Mouse (Mus musculus) cerebellum, postnatal 36 days (tissue): ENCODE measurements around the gene Cdc14b.

ENCODE experiments used
- DNase-seq, 2 experiments: peaks; one replicate each; pipeline ENCODE4 v3.0.0; 2021 to 2022; ENCODE audit warnings: mixed read lengths in 2 of 2

Cdc14b gene

DNA sequence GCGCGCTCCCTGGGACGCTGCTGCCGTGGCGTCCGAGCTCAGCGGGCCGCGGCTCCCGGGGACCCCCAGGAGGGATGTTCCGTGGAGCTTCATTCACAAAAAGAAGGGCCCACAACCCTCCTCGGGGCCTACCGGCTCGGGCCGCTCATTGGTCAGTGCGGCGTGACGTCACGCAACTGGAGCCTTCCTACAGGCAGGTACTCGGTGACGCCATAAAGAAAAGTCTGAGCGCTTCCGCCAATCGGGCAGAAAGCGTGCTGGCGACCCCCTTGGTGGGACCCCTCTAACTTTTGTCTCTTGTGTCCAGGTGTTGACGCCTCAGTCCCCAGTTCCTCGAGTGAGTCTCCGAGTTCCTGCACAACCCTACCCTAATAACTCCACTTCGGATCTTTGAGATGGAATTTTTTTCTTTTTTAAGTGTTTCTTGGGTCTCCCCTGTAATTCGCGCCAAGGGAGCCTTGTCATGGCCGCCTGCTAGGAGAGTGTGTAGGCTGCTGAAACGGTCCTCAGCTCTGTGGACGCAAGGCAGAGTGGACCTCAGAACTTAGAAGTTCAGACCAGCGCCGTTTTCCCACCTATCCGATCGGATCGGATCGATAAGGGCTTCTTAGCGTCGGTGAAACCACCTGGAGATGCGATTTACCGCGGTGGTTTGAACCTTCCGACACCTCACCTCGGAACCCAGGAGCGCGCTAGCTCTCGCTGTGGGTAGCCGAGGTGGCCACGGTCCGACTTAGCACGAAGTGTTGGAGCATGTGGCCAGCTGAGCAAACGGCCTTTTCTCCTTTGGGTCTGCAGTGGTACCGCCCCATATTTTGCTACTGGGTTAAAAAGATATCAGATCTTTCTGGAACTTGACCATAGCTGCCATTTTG, at the start of gene Cdc14b:
TSS of gene Cdc14b (minus strand) at position 412 of the 875 bp plus-strand sequence.
- peak; percentile 61 to 65 for DNase-seq

DNA sequence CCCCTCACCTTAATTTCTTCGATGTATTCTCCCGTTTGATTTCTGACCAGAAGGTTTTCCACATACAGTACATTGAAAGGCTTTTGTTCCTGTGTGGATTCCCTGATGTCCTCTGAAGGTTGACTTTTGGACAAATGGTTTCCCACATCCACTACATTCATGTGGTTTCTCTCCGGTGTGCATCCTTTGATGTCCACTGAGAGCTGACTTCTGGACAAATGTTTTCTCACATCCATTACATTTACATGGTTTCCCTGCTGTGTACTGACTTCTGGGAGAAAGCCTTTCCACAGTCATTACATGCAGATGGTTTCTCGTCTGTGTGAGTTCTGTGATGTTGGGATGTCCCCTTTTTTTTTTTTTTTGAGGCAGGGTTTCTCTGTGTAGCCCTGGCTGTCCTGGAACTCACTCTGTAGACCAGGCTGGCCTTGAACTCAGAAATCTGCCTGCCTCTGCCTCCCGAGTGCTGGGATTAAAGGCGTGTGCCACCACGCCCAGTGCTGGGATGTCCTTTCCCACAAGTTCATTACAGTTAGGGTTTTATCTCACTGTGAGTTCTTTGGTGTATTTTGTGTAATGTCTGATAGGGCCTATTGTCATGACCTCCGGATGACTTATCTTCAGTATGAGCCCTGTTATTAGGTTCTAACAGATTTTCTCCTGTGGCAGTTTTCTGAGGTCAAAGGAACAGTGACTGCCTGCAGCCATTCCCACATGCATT, 47.6 kb upstream of the Cdc14b start:
- DNase-seq = no peak

- DNase-seq = no peak
These were observed 45.2 kb upstream of the Cdc14b start for GRCm38 (mm10) chr13:64320334-64320733.

GRCm38 (mm10) chr13:64319782-64320181, 44.7 kb upstream of the Cdc14b start:
- DNase-seq = no peak

DNA sequence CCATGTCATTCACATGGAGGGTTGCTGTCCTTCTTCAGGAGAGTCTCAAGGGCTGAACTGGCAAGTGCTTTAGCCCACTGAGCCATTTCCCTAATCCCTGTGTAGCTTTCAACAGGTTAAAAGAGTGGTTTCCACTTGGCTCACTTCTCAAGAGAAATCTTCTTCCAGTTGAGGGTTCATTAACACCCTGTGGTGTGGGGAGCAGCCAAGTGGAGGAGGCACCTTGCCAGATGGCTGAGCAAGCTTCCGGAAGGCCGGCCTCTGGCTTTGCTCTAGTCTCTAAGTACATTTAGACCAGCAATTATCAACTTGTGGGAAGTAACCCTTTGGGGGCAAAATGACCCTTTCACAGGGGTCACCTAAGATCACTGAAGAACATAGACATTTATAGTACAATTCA, 43.3 kb upstream of the Cdc14b start:
- DNase-seq = no peak

DNA sequence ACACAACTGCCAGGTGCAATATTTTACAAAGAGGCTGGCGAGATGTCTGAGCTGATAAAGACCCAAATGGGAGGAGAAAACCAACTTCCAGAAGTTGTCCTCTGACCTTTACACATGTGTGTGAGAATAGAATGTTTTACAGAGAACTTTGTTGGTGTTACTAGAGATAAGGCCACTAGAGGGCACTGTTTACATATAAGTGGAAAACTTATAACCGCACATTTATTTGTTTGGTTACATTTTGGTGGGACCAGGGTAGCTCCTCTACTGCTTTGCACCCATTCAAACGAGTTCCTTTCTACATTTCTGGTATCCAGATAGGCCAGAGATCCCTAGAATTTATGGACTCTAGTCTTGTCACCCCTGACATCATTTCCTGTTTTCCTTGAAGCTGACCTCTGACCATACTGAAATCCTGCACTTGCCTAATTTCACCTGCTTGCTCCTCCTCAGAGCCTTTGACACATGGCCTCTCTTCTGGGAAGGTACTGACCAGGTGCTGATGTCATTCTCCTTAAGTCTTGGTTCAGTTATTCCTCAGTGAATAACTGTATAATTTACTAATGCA, 40.5 kb upstream of the Cdc14b start:
- DNase-seq = no peak

- no peak for DNase-seq
These were observed 39.0 kb upstream of the Cdc14b start for GRCm38 (mm10) chr13:64314041-64314440.

DNA sequence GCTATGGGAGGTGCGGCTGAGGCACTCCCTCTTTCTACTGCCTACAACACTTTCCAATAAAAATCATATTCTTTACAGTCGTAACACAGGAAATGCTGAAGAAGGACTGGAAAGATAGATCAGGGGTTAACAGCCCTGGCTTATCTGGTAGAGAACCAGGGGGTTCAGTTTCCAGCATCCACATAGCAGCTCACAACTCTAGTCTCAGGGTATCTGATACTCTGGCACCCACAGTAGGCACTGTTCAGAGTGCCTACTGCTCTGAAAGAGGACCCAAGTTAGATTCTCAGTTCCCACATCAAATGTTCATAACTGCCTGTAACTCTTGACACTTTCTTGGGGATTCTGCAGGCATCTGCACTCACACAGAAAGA, 37.8 kb upstream of the Cdc14b start:
- no peak for DNase-seq

DNA sequence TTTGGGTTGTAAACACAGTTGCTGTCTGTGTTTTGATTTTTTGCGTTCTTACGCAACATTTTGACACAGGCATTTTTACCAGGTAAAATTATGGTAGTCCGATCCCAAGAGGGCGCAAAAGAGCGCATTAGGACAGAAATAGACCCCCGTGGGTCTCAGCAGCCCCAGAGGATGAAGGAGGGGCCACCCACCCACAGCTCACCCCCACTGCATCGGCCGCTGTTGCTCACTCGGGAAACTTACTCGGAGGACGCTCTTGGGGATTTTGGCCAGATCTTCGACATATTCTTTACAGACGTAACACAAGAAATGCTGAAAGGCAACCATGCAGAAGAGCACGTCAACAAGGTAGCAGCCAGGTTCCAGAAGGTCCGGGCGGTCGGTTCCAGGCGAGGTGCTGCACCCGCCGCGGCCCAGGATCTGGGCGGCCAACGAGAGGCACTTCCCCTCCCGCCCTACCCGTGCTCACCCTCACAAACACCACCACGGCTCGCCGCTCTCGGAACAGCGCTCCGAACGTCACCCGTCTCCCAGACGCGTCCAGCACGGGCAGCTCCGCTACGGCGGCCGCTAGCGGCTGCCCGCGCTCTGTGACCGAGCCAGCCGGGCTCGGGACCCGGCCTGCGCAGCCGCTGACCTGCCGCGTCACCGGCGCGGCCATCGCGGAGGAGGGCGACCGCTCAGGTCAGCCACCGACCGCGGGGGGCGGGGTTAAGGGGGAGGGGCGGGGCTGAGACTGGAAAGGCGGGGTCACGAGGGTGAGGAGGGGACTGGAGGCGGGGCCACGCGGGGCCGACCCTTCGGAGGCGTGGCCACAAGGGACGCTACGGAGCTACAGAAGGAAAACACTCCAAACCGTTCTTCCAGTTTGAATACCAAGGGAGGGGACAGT, 37.2 kb upstream of the Cdc14b start, which contains the start of gene Aaed1:
TSS of gene Aaed1 (minus strand) at position 687 of the 892 bp plus-strand sequence.
- peak; percentile 86 to 94 for DNase-seq

DNA sequence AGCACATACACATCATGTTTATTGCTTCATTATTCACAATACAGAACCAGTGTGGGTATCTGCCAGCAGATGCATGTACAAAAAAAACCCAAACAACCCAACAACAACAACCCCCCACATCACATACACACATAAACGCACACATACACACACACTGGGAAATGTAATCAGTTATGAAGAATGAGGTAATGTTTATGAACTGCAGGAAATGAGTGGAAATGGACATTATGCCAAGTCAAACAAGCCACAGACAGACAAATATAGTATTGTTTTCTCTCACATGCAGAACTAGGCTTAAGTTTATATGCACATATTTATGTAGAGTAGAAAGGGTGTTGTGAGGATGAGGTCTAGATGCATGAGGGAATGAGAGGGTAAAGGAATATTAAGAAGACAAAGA, 36.2 kb upstream of the Cdc14b start:
- no peak for DNase-seq

DNA sequence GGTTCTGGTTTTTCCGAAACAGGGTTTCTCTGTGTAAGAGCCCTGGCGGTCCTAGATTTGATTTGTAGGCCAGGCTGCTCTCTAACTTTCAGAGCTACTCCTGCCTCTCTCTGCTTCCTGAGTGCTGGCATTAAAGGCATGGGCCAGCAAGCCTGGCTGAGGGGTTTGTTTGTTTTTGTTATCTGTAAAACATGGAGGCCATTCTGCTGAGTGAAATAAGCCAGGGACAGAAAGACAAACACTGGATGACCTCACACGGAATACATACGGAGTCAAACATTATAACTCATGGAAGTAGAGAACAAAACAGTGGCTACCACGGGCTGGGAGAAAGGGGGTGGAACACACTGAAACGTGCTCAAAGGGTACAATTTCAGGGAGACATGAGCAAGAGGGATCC, 35.5 kb upstream of the Cdc14b start:
- DNase-seq = no peak

GRCm38 (mm10) chr13:64309842-64310241, 34.8 kb upstream of the Cdc14b start:
- DNase-seq = no peak

DNA sequence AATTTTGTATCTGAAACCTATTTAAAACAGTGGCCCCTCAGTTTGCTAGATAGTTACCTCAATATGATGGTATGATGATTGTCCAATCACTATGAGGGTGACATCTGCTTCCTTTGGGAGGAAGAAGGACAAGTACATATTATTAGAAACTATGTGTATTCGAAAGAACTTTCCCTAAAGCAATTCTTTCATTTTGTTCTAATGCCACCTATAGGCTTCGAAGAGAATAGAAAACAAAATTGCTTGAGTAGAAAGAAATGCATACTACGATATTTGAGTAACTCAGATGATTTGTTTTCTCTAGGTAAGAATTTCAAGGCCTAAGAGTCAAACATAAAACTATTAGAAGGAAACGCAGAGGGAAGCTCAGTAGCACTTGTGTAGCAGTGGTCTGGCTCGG, 33.9 kb upstream of the Cdc14b start:
- no peak for DNase-seq

DNA sequence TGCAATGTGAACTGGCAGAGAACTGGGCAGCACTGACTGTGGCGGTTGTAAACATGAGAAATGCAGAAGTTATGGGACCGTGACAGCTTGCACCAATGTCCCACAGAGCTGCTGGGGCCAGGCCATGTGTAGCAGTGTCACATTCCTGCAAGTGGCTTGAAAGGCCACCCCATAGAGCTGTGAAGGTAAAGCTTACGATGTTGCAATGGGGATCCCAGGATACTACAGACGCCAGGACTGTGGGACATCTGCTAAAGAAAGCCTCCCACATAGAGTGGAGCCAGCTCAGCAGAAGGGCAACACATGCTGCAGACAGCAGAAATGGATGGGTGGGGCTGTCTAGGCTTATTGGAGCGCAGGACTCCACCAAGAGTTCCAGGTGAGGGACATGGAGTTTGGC, 32.4 kb upstream of the Cdc14b start:
- DNase-seq = peak; percentile 55 to 65

GRCm38 (mm10) chr13:64306078-64306477, 31.0 kb upstream of the Cdc14b start:
- DNase-seq = peak; percentile 61 to 64

DNA sequence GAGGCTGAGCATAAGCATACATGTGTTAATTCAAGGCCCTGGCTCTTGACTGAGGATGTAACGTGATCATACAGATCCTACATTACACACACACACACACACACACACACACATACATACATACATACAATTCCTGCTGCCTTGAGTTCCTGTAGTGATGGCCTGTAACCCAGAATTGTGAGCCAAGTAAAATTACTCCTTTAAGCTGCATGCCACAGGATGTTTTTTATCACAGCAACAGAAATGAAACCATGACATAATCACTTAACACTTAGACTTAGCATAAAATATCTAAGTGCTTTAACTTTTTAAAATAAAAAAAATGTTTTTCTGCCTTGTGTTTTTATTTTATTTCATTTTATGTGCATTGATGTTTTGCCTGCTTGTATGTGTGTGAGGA, 24.0 kb upstream of the Cdc14b start:
- DNase-seq = no peak

- no peak for DNase-seq
These were observed 11.7 kb upstream of the Cdc14b start for GRCm38 (mm10) chr13:64286791-64287190.

GRCm38 (mm10) chr13:64286321-64286720, 11.2 kb upstream of the Cdc14b start:
- DNase-seq = no peak

- DNase-seq = no peak
These were observed 9.6 kb upstream of the Cdc14b start for GRCm38 (mm10) chr13:64284676-64285075.

DNA sequence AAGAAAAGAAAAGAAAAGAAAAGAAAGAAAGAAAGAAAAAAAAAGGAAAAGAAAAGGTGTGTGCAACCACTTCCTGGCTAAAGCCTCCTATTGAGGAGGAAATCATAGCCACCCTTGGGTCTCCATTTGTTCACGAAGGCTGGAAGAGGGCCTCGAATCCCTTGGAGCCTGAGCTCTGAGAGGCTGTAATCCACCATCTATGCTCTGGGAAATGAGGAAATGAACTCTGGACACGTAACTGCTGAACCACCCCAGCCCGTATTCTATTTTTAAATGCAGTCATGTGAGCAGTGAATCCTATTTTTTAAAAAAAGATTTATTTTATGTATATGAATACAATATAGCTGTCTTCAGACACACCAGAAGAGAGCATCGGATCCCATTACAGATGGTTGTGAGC, 5.8 kb upstream of the Cdc14b start:
- DNase-seq = no peak

DNA sequence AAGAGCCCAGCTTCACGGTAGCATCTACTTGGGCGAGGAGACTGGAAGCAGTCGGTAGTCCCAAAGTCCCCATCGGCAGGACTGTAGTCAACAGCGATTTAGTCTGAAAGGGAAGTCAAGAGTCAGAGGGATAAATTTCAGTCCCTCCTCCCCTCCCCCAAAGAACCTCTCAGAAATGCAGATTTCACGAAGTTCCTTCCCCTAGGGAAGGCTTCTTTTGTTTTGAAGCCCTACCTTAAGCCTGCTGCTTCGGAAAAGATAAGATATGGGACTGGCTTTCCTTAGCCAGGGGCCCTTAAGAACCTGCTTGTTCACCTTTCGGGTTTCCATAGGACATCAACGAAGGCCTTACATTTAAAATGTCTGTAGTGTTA, 651 bp upstream of the Cdc14b start:
- DNase-seq = no peak
